Mouse (Mus musculus) liver, adult 2 months (tissue): ENCODE results near the gene Tnnt3. TPM values are rescaled to one million over a fixed set of nuclear protein-coding genes. Genes with fewer than 3 reads are reported as not detected.

Experiments
- DNase-seq: peaks from one replicate; pipeline ENCODE4 v3.0.0-alpha.2; 2011; ENCODE audit warnings: low read depth, low spot score; ENCODE audit errors: extremely low read depth
- H3K27ac ChIP-seq: fragments of 200-500 bp; replicated peaks from 2 replicates; pipeline ENCODE4 v1.5.1; 2012; ENCODE audit warnings: low read depth, mild to moderate bottlenecking, control low read depth, inconsistent platforms, low read length; ENCODE audit not compliant: insufficient read depth
- H3K27me3 ChIP-seq: fragments of 200-500 bp; 2 replicates; pipeline ENCODE4 v1.6.1; 2012; ENCODE audit warnings: mild to moderate bottlenecking, moderate library complexity, low read length, inconsistent platforms; ENCODE audit not compliant: control insufficient read depth, insufficient read depth
- H3K36me3 ChIP-seq: fragments of 200-500 bp; 2 replicates; pipeline ENCODE4 v1.6.1; 2012; ENCODE audit warnings: low read length, inconsistent platforms; ENCODE audit not compliant: control insufficient read depth, insufficient read depth
- H3K4me1 ChIP-seq: fragments of 200-500 bp; 2 replicates; pipeline ENCODE4 v1.6.1; 2011; ENCODE audit warnings: low read length; ENCODE audit not compliant: control insufficient read depth, insufficient read depth
- H3K4me3 ChIP-seq: fragments of 200-500 bp; 2 replicates; pipeline ENCODE4 v1.5.1; 2011; ENCODE audit warnings: low read depth, mild to moderate bottlenecking, control low read depth, low read length, moderate library complexity; ENCODE audit not compliant: insufficient read depth
- H3K79me2 ChIP-seq: fragments of 200-500 bp; 2 replicates; pipeline ENCODE4 v1.6.1; 2012; ENCODE audit warnings: inconsistent platforms, mild to moderate bottlenecking, low read length, moderate library complexity; ENCODE audit not compliant: control insufficient read depth, insufficient read depth
- H3K9ac ChIP-seq: fragments of 200-500 bp; 2 replicates; pipeline ENCODE4 v1.6.1; 2012; ENCODE audit warnings: low read depth, mild to moderate bottlenecking, control low read depth, inconsistent platforms, low read length
- CTCF ChIP-seq: fragments of 200-500 bp; IDR thresholded peaks from 2 replicates; pipeline ENCODE4 v1.5.1; 2011; ENCODE audit warnings: low read depth, low read length, control low read depth
- POLR2A ChIP-seq: fragments of 200-500 bp; IDR thresholded peaks from 2 replicates; pipeline ENCODE4 v1.6.1; 2011; ENCODE audit warnings: low read length, control low read depth; ENCODE audit not compliant: insufficient read depth; ENCODE audit errors: extremely low read depth
- WGBS: fragments of 180-500 bp; shearing (Covaris S2); methylation state at CpG from one replicate; pipeline ENCODE4 v1.1.7; 2018; 5-methylcytosine and 5-hydroxymethylcytosine counted together
- polyA plus RNA-seq: library from polyadenylated mRNA; depleted of rRNA; stranded (reverse); fragments of >200 nt; gene quantifications from 2 replicates; pipeline ENCODE4 v1.2.3, GENCODE M21; 2012
- total RNA-seq: library from RNA; depleted of rRNA; stranded (reverse); fragments of >200 nt; gene quantifications from 2 replicates; pipeline ENCODE4 v1.2.3, GENCODE M21; 2014

Tnnt3 gene
- total and polyA plus RNA-seq, 2 experiments: 6.4 TPM; not detected in 1

GRCm38 (mm10) chr7:142538766-142539165, 40.1 kb downstream of the Tnnt3 start:
- Histone ChIP-seq H3K79me2 (no peaks in the 10 kb centered on the region), H3K9ac (no peak overlapping the region), H3K4me1 (peaks cover 12% of the 10 kb centered on the region), H3K36me3 (0 out of 2 replicates have a peak, but pooled peaks cover 2% of the 10 kb centered on the region), H3K27me3 (no peaks in the 10 kb centered on the region), H3K4me3 (no peak overlapping the region), H3K27ac (no peak overlapping the region)
- WGBS: 46% methylated on average over 6 of the region's 6 CpGs
- no peak for TF ChIP-seq POLR2A
- no peak for TF ChIP-seq CTCF
- no peak for DNase-seq

DNA sequence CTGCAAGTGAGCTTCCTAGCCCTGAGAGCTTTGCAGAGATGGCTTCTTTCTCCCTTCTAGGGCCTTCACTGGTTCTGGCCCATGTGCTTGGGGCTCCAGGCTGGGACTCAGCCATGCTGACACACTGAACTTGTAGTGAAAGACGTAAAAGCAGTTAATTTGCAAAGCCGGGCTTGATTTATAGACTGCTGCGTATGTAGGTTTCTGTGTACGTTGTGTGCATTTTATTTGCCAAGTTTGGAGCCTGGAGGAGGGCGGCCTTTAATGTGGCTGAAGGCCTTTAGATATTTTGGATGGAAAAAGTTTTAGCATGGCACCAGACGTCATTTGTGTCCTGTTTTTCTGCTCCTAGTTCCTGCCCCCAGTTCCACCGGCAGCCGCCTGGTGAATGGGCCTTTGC, 41.2 kb downstream of the Tnnt3 start:
- 0 out of 2 replicates have a peak, but pooled peaks cover 2% of the 10 kb centered on the region for H3K36me3 ChIP-seq
- peaks cover 7% of the 10 kb centered on the region; the same call in 1 of the 2 replicates for H3K4me1 ChIP-seq
- WGBS: 91% methylated on average over 8 of the region's 8 CpGs

DNA sequence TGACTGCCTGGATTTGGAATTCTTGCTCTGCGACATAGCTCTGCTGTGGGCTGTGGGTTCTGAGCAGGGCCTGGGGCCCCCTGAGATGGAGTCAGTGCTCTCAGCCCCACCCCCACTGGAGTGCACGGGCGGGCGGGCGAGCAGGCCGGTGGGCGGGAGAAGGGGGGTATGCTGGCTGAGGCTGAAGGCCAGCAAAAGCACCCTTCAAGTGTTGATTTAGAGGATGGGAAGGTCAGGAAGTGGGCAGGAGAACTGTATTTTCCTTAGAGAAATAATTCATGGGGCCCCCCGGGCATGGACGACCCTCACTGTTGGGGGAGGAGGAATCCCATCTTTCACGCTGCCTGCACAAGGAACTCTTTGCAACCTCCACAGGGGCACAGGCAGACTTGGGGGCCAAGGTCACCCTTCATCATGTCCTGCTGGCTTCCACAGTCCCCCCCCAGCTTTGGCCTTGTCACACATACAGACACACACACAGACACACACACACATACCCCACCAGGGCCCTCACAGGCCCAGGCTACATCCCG, 44.2 kb downstream of the Tnnt3 start:
- H3K4me3 ChIP-seq: no peak overlapping the region
- no peaks in the 10 kb centered on the region for H3K4me1 ChIP-seq
- TF ChIP-seq CTCF (no peak), POLR2A (no peak)
- no peak for DNase-seq
- H3K9ac ChIP-seq: no peak overlapping the region
- no peaks in the 10 kb centered on the region for H3K27me3 ChIP-seq
- WGBS: 87% methylated on average over 11 of the region's 11 CpGs
- no peak overlapping the region for H3K27ac ChIP-seq
- no peaks in the 10 kb centered on the region for H3K79me2 ChIP-seq
- 0 out of 2 replicates have a peak, but pooled peaks cover 2% of the 10 kb centered on the region for H3K36me3 ChIP-seq

More for the DNA sequence above, 41.2 kb downstream of the Tnnt3 start:
- no peak overlapping the region for H3K27ac ChIP-seq
- no peak for DNase-seq
- TF ChIP-seq CTCF (no peak), POLR2A (no peak)
- H3K79me2 ChIP-seq: no peaks in the 10 kb centered on the region
- no peak overlapping the region for H3K4me3 ChIP-seq
- H3K27me3 ChIP-seq: no peaks in the 10 kb centered on the region
- no peak overlapping the region for H3K9ac ChIP-seq

GRCm38 (mm10) chr7:142545967-142546366, 47.3 kb downstream of the Tnnt3 start:
- no peak for DNase-seq
- TF ChIP-seq POLR2A: no peak
- TF ChIP-seq CTCF: no peak
- 91% methylated on average over 7 of the region's 7 CpGs for WGBS
- H3K4me3 ChIP-seq: no peak overlapping the region
- H3K9ac ChIP-seq: no peak overlapping the region
- H3K36me3 ChIP-seq: 0 out of 2 replicates have a peak, but pooled peaks cover 2% of the 10 kb centered on the region
- no peak overlapping the region for H3K27ac ChIP-seq
- H3K79me2 ChIP-seq: no peaks in the 10 kb centered on the region
- H3K4me1 ChIP-seq: no peaks in the 10 kb centered on the region
- no peaks in the 10 kb centered on the region for H3K27me3 ChIP-seq

DNA sequence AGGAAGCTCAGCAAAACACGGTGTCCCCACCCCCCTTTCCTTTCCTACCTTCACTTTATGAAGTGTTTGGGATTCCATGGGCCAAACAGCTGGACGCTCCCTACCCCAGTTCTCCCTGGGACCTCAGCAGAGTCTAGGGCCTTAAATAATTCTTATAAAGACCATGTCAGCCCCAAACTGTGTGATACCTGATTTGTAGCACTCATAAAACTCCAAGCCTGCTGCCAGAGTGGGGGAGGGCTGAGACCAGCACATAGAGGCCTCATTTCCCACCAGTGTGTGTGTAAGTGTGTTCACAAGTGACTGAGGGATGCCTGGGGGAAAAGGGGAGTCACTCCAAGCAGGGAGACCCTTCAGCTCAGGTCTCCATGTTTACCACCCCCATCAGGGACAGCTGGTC, 49.2 kb downstream of the Tnnt3 start:
- WGBS: 74% methylated on average over 2 of the region's 2 CpGs
- TF ChIP-seq POLR2A: no peak
- no peak for TF ChIP-seq CTCF
- no peaks in the 10 kb centered on the region for H3K4me1 ChIP-seq

GRCm38 (mm10) chr7:142548706-142549105, 50.1 kb downstream of the Tnnt3 start:
- TF ChIP-seq POLR2A: no peak
- no peak for TF ChIP-seq CTCF
- DNase-seq: no peak
- H3K4me3 ChIP-seq: no peak overlapping the region
- WGBS: 93% methylated on average over 6 of the region's 6 CpGs
- no peak overlapping the region for H3K27ac ChIP-seq
- H3K36me3 ChIP-seq: no peaks in the 10 kb centered on the region
- H3K4me1 ChIP-seq: no peaks in the 10 kb centered on the region
- no peaks in the 10 kb centered on the region for H3K79me2 ChIP-seq
- no peak overlapping the region for H3K9ac ChIP-seq
- H3K27me3 ChIP-seq: no peaks in the 10 kb centered on the region

More for the DNA sequence above, 49.2 kb downstream of the Tnnt3 start:
- Histone ChIP-seq H3K4me3 (no peak overlapping the region), H3K27ac (no peak overlapping the region), H3K9ac (no peak overlapping the region), H3K36me3 (no peaks in the 10 kb centered on the region), H3K27me3 (no peaks in the 10 kb centered on the region), H3K79me2 (no peaks in the 10 kb centered on the region)
- no peak for DNase-seq
